Mouse (Mus musculus) monocyte, adult 59 days (primary cell): ENCODE measurements around the gene Olfr630. TPM values are rescaled to one million over a fixed set of nuclear protein-coding genes. Genes with fewer than 3 reads are reported as not detected.

ENCODE experiments used
- total RNA-seq, 2 experiments: library from RNA; stranded (reverse); gene quantifications; one replicate each; pipeline ENCODE4 v1.2.4; 2023

The Olfr630 gene
- total RNA-seq, result not detected

DNA sequence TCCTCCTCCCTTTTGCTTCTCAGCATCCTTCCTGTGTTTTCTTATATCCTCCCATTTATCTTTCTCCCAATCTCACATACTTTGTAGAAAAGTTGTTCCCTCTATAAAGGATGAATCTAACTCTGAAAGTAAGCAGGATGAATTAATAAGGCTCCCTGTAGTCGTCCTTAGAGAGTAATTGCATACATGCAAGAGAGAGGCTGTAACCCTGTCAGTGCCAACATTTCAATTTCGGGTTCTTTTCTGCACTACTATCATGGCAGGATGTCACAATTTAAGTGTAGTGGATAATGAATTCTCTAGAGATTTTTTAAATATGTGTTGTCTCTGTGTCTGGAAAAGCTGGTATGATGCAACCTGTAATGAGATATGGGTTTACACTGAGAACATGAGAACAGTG, at the start of gene Olfr630:
Gene Olfr630, minus strand, starts transcription at position 101 of the 400 bp plus-strand sequence.

DNA sequence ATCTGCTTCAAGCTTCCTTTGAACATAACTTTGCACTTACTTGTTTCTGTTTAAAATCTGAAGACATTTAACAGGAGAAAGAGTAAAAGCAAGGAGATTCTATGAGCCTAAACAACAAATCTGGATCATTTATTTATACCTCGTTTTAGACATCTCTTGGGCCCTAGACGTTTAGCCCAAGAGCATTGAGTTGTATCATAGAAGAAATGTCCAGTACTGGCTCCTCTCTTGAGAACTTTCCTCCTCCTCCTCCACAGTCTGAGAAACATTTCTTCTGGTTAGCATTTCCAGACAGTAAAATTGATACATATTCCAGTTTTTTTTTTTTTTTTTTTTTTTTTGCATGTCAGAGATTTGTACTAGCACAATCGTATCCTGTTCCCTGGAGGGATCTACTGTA, 34.6 kb upstream of the Olfr630 start, which contains the start of gene Olfr67:
Gene Olfr67, minus strand, starts transcription at position 101 of the 400 bp plus-strand sequence.

DNA sequence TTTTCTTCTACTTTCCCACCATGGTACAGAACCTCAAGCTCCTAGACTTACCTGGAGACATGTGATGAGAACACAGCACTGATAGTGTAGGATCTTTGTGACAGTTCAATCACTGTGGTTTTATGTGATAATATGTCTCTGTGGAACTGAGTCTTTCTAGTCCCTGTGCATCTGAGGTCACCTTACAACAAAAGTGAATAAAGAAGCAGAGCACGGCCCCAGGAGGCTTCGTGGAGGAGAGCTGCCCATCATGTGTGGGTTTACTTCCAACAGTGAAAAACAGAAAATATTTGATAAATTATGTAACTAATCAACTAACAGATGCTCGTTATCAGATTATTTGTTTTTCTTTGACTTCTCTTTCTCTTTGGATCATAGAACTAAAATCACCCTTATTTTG, 22.5 kb upstream of the Olfr630 start, which contains the start of gene Olfr68:
Gene Olfr68, minus strand, starts transcription at position 101 of the 400 bp plus-strand sequence.

DNA sequence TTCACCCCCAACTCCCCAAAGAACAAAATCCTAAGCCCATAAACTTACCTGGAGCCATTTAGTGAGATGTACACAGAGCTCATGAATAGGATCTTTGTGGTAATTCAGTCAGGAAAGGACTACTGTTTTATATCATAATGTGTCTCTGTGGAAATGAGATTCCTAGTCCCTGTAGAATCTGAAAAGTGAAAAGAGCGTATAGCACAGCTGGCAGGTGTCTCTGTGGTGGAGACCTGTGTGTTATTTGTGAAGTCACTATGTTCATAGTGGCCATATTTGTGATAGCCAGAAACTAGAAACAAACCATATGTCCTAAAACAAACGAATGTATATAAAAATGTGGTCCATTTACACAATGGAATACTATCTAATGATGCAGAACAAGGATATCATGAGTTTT, 14.4 kb upstream of the Olfr630 start, which contains the start of gene Olfr69:
Gene Olfr69, minus strand, starts transcription at position 101 of the 400 bp plus-strand sequence.

DNA sequence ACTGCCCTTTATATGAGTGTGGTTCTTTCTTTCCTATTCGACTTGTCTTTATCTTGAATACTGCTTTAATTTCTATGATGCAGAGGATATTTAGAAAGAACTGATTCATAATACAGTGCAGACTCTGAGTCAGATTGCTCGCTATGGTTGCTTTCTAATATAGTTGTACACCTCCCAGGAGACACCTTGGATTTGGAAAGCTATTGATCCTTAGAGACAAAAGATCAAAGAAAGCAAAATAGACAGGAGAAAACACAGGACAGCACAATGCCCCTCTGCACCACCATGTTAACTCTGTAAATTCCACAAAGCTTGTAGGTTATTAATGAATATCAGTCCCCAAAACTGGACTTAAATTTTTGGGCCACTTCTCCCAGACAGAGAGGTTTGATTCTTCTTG, 12.3 kb downstream of the Olfr630 start, which contains the start of gene Olfr629:
Gene Olfr629, minus strand, starts transcription at position 101 of the 400 bp plus-strand sequence.

DNA sequence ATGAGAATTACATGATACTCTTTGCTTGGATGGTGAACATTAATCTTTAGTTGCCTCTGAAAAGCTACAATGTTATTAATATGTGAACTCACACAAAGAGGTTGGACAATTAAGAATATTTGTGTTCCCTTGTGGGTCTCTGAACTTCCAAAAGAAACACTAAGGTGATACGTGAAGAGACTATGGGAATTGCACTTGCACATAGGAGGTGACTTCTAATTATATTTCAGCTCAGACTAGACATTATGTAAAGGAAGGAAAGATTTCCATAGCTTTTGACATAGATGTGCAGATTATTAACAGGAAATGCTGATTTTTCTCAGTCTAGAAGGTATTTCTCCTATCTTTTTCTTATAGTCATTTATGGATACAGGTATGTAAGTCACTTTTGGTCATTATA, 27.1 kb downstream of the Olfr630 start, which contains the start of gene Olfr628:
Gene Olfr628, plus strand, starts transcription at position 301 of the 400 bp plus-strand sequence.

DNA sequence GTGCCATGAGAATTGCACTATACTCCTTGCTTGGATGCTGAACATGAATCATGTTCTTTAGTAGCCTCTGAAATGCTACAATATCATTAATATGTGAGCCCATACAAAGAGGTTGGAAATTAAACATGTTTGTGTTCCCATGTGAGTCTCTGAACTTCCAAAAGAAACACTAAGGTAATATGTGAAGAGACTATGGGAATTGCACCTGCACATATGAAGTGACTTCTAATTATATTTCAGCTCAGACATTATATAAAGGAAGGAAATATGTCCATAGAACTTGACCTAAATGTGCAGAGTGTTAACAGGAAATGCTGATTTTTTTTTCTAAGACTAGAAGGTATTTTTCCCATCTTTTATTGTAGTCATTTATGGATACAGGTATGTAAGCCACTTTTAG, 42.8 kb downstream of the Olfr630 start, which contains the start of gene Olfr243:
Gene Olfr243, plus strand, starts transcription at position 301 of the 400 bp plus-strand sequence.

Other genes with a start within 250 kb of the Olfr630 start
- not detected for gene Olfr610, start 245.2 kb downstream of the Olfr630 start, total RNA-seq
- not detected for gene Olfr611, start 236.5 kb downstream of the Olfr630 start, total RNA-seq
- not detected for gene Olfr612, start 214.6 kb downstream of the Olfr630 start, total RNA-seq
- not detected for gene Olfr613, start 209.3 kb downstream of the Olfr630 start, total RNA-seq
- not detected for gene Olfr615, start 201.3 kb downstream of the Olfr630 start, total RNA-seq
- gene Olfr616, start 188.2 kb downstream of the Olfr630 start, total RNA-seq, result not detected
- not detected for gene Olfr617, start 184.3 kb downstream of the Olfr630 start, total RNA-seq
- gene Olfr618, start 167.2 kb downstream of the Olfr630 start, total RNA-seq, result not detected
- gene Olfr619, start 156.8 kb downstream of the Olfr630 start, total RNA-seq, result not detected
- gene Olfr620, start 144.8 kb downstream of the Olfr630 start, total RNA-seq, result not detected
- not detected for gene Olfr622, start 114.6 kb downstream of the Olfr630 start, total RNA-seq
- gene Olfr623, start 93.6 kb downstream of the Olfr630 start, total RNA-seq, result not detected
- not detected for gene Olfr624, start 86.1 kb downstream of the Olfr630 start, total RNA-seq
- not detected for gene Olfr625-ps1, start 74.6 kb downstream of the Olfr630 start, total RNA-seq
- not detected for gene Olfr243, start 42.7 kb downstream of the Olfr630 start, total RNA-seq
- not detected for gene Olfr628, start 27.0 kb downstream of the Olfr630 start, total RNA-seq
- not detected for gene Olfr629, start 12.4 kb downstream of the Olfr630 start, total RNA-seq
- gene Olfr69, start 14.3 kb upstream of the Olfr630 start, total RNA-seq, result not detected
- gene Olfr68, start 22.4 kb upstream of the Olfr630 start, total RNA-seq, result not detected
- gene Olfr67, start 34.5 kb upstream of the Olfr630 start, total RNA-seq, result not detected
- gene Hbb-bt, start 56.7 kb upstream of the Olfr630 start, total RNA-seq, result 10 to 100 TPM in 1 of 2 experiments, 1 to 10 TPM in 1; 1.7 to 18.8 TPM
- 100 to 1,000 TPM in 1 of 2 experiments, 10 to 100 TPM in 1; 19.6 to 139 TPM for gene Hbb-bs, start 70.8 kb upstream of the Olfr630 start, total RNA-seq
- not detected for gene Hbb-bh2, start 83.2 kb upstream of the Olfr630 start, total RNA-seq
- gene Hbb-bh1, start 85.8 kb upstream of the Olfr630 start, total RNA-seq, result not detected
- not detected for gene Hbb-y, start 95.9 kb upstream of the Olfr630 start, total RNA-seq
- not detected for gene Olfr66, start 128.9 kb upstream of the Olfr630 start, total RNA-seq
- gene Olfr64, start 137.2 kb upstream of the Olfr630 start, total RNA-seq, result not detected
- not detected for gene Olfr65, start 146.2 kb upstream of the Olfr630 start, total RNA-seq
- gene Olfr631, start 171.5 kb upstream of the Olfr630 start, total RNA-seq, result not detected
- not detected for gene Olfr632, start 177.0 kb upstream of the Olfr630 start, total RNA-seq
- gene Olfr633, start 187.1 kb upstream of the Olfr630 start, total RNA-seq, result not detected
- gene Olfr635, start 213.8 kb upstream of the Olfr630 start, total RNA-seq, result not detected
- not detected for gene Olfr638, start 241.4 kb upstream of the Olfr630 start, total RNA-seq